Mouse (Mus musculus): Measurements from ENCODE around the gene Ing2.

DNA sequence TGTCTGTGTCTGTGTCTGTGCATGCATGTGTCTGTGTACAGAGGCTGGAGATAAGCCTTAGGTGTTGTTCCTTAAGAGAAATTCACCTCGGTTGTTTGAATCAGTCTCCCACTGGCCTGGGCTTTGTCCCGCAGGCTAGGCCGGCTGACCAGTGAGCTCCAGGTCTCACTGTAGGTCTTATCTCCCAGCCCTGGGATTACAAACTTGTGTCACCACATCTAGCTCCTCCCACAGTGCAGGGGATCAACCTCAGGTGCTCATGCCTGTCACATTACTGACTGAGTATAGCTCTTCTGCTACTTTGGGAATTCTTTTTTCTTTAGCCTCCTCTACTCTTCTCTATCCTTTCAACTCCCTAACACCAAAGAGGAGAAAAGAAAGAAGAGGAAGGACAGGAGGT, 20.9 kb downstream of the Ing2 start:
- TF ChIP-seq CTCF (conservative IDR thresholded peaks at IDR 0.05; ENCODE audit: insufficient read depth, insufficient read length, low read depth, low read length), result no peak
- no peak for TF ChIP-seq POLR2A (IDR thresholded peaks at IDR 0.05; ENCODE audit: low read depth, low read length)

Data from kidney, adult 2 months (tissue).